Mouse (Mus musculus): ENCODE measurements around the gene A930002H24Rik. TPM values are rescaled to one million over a fixed set of nuclear protein-coding genes. Genes with fewer than 3 reads are reported as not detected.
"Not testable (repeated sequence)": the region's sequence is repeated elsewhere in the genome, so short reads cannot be mapped to it uniquely, and the experiment has no call there.

A930002H24Rik gene
- polyA plus RNA-seq, 1 experiment from 2014 or later: 3.2 TPM

- no peak overlapping the region for H3K4me3 ChIP-seq (ENCODE audit: low read depth, low read length)
- ATAC-seq (ENCODE audit: insufficient read depth): no peak
Observed at GRCm38 (mm10) chr17:63850016-63850415, 13.6 kb downstream of the A930002H24Rik start.

DNA sequence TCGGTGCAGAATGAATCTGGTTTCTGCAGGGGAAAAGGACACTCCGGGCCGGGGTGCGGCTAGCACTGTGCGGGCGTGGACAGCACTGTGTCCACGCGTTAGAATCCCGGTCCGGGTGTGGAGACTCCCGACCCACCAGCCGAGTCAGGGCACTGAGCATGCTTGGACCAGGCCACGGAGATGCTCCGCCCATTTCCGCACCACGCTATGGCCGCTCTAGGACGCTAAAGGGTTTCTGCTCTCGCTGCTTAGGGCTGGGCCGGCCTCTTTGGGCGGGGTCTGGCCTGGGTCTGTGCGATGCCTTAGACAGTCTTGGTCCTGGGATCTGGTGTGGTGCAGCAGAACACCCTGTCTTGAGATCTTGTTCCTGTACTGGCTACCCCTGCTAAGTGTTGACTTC, 14.0 kb downstream of the A930002H24Rik start:
- Histone ChIP-seq H3K9me3 (ENCODE audit: low read depth, low read length) (no peaks in the 10 kb centered on the region), H3K9ac (peak overlapping the region; percentile 77), H3K27me3 (ENCODE audit: insufficient read depth, low read length) (no peaks in the 10 kb centered on the region), H3K27ac (ENCODE audit: low read depth) (peak overlapping the region; percentile 56), H3K4me2 (peak overlapping the region; percentile 61), H3K36me3 (ENCODE audit: insufficient read depth) (no peaks in the 10 kb centered on the region), H3K4me1 (ENCODE audit: insufficient read depth) (no peaks in the 10 kb centered on the region), H3K4me3 (ENCODE audit: low read depth, low read length) (peak overlapping the region; percentile 60)
- DNase-seq: peak; percentile 97
- TF ChIP-seq CTCF (IDR thresholded peaks at IDR 0.05; ENCODE audit: low read depth): no peak
- WGBS: under 1% methylated on average over 22 of the region's 22 CpGs
- ATAC-seq (ENCODE audit: insufficient read depth): peak; percentile 100

More at GRCm38 (mm10) chr17:63850016-63850415, 13.6 kb downstream of the A930002H24Rik start:
- no peaks in the 10 kb centered on the region for H3K36me3 ChIP-seq (ENCODE audit: insufficient read depth)
- H3K27me3 ChIP-seq (ENCODE audit: insufficient read depth, low read length): no peaks in the 10 kb centered on the region
- DNase-seq: no peak
- H3K4me1 ChIP-seq (ENCODE audit: insufficient read depth): no peaks in the 10 kb centered on the region
- H3K4me2 ChIP-seq: no peak overlapping the region
- WGBS: 89% methylated on average over 9 of the region's 9 CpGs
- TF ChIP-seq CTCF (IDR thresholded peaks at IDR 0.05; ENCODE audit: low read depth): no peak
- no peak overlapping the region for H3K9ac ChIP-seq
- H3K9me3 ChIP-seq (ENCODE audit: low read depth, low read length): no peaks in the 10 kb centered on the region
- no peak overlapping the region for H3K27ac ChIP-seq (ENCODE audit: low read depth)

DNA sequence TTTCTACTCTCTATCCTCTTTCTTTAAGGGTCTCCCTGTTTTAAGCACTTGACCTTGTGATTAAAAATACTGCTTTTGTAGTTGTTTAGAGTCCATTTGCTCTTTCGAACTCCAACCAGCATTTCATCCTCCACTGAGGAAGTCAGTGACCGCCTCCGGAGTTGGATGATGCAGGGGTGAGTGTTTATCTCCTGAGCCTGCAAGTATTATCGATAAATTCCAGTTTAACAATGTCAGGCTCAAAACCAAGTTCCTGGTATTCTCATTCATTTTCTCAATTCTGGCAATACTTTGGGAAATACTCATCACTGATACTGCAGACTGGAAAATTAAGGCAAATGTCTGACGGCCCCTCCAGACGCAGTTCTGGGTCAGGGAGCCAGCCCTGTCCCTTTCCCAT, 14.4 kb downstream of the A930002H24Rik start:
- peak overlapping the region; percentile 56 for H3K27ac ChIP-seq (ENCODE audit: low read depth)
- H3K4me1 ChIP-seq (ENCODE audit: insufficient read depth): no peaks in the 10 kb centered on the region
- no peaks in the 10 kb centered on the region for H3K36me3 ChIP-seq (ENCODE audit: insufficient read depth)
- WGBS: 3% methylated on average over 6 of the region's 6 CpGs
- DNase-seq (no peak), ATAC-seq (ENCODE audit: insufficient read depth) (peak; percentile 22; the same call in 1 of the 2 replicates)
- peak overlapping the region; percentile 60 for H3K4me3 ChIP-seq (ENCODE audit: low read depth, low read length)
- peak overlapping the region; percentile 61 for H3K4me2 ChIP-seq
- TF ChIP-seq CTCF (IDR thresholded peaks at IDR 0.05; ENCODE audit: low read depth): no peak
- H3K9me3 ChIP-seq (ENCODE audit: low read depth, low read length): no peaks in the 10 kb centered on the region
- H3K27me3 ChIP-seq (ENCODE audit: insufficient read depth, low read length): no peaks in the 10 kb centered on the region
- H3K9ac ChIP-seq: peak overlapping the region; percentile 77

GRCm38 (mm10) chr17:63845766-63846165, 17.8 kb downstream of the A930002H24Rik start:
- not testable (repeated sequence) for DNase-seq; H3K9me3 ChIP-seq (ENCODE audit: low read depth, low read length); H3K36me3 ChIP-seq (ENCODE audit: insufficient read depth); ATAC-seq (ENCODE audit: insufficient read depth); H3K4me3 ChIP-seq (ENCODE audit: low read depth, low read length); H3K9ac ChIP-seq; H3K27ac ChIP-seq (ENCODE audit: low read depth); H3K27me3 ChIP-seq (ENCODE audit: insufficient read depth, low read length); H3K4me2 ChIP-seq; H3K4me1 ChIP-seq (ENCODE audit: insufficient read depth)
- 94% methylated on average over 3 of the region's 3 CpGs for WGBS

- H3K4me2 ChIP-seq: no peak overlapping the region
- no peaks in the 10 kb centered on the region for H3K36me3 ChIP-seq (ENCODE audit: insufficient read depth)
- H3K9ac ChIP-seq: no peak overlapping the region
- no peaks in the 10 kb centered on the region for H3K9me3 ChIP-seq (ENCODE audit: low read depth, low read length)
- ATAC-seq (ENCODE audit: insufficient read depth) (no peak), DNase-seq (no peak)
- WGBS: 71% methylated on average over 5 of the region's 5 CpGs
- H3K27me3 ChIP-seq (ENCODE audit: insufficient read depth, low read length): no peaks in the 10 kb centered on the region
- TF ChIP-seq CTCF (IDR thresholded peaks at IDR 0.05; ENCODE audit: low read depth): no peak
- H3K4me3 ChIP-seq (ENCODE audit: low read depth, low read length): no peak overlapping the region
- H3K27ac ChIP-seq (ENCODE audit: low read depth): no peak overlapping the region
- no peaks in the 10 kb centered on the region for H3K4me1 ChIP-seq (ENCODE audit: insufficient read depth)
Observed at GRCm38 (mm10) chr17:63844936-63845335, 18.7 kb downstream of the A930002H24Rik start.

- H3K9me3 ChIP-seq (ENCODE audit: low read depth, low read length): no peaks in the 10 kb centered on the region
- no peak overlapping the region for H3K27ac ChIP-seq (ENCODE audit: low read depth)
Observed at GRCm38 (mm10) chr17:63842226-63842625, 21.4 kb downstream of the A930002H24Rik start.

GRCm38 (mm10) chr17:63839636-63840269, 23.8 kb downstream of the A930002H24Rik start:
- TF ChIP-seq CTCF (IDR thresholded peaks at IDR 0.05; ENCODE audit: low read depth): peak; percentile 29; the same call in 1 of the 2 replicates
- 87% methylated on average over 3 of the region's 3 CpGs for WGBS
- no peak for ATAC-seq (ENCODE audit: insufficient read depth)

More at GRCm38 (mm10) chr17:63842226-63842625, 21.4 kb downstream of the A930002H24Rik start:
- DNase-seq: no peak
- no peak overlapping the region for H3K4me2 ChIP-seq
- WGBS: 71% methylated on average over 1 of the region's 1 CpGs
- no peak overlapping the region for H3K9ac ChIP-seq
- no peak for ATAC-seq (ENCODE audit: insufficient read depth)
- H3K4me3 ChIP-seq (ENCODE audit: low read depth, low read length): no peak overlapping the region
- H3K36me3 ChIP-seq (ENCODE audit: insufficient read depth): no peaks in the 10 kb centered on the region
- H3K4me1 ChIP-seq (ENCODE audit: insufficient read depth): no peaks in the 10 kb centered on the region
- H3K27me3 ChIP-seq (ENCODE audit: insufficient read depth, low read length): no peaks in the 10 kb centered on the region
- TF ChIP-seq CTCF (IDR thresholded peaks at IDR 0.05; ENCODE audit: low read depth): no peak

More at GRCm38 (mm10) chr17:63839636-63840269, 23.8 kb downstream of the A930002H24Rik start:
- Histone ChIP-seq H3K36me3 (ENCODE audit: insufficient read depth) (no peaks in the 10 kb centered on the region), H3K4me1 (ENCODE audit: insufficient read depth) (no peaks in the 10 kb centered on the region), H3K9me3 (ENCODE audit: low read depth, low read length) (no peaks in the 10 kb centered on the region), H3K27ac (ENCODE audit: low read depth) (no peak overlapping the region), H3K4me2 (no peak overlapping the region), H3K27me3 (ENCODE audit: insufficient read depth, low read length) (no peaks in the 10 kb centered on the region), H3K9ac (no peak overlapping the region), H3K4me3 (ENCODE audit: low read depth, low read length) (no peak overlapping the region)
- no peak for DNase-seq
